8 mouse cellular contexts compared by ENCODE assay signal in the genomic region with DNA sequence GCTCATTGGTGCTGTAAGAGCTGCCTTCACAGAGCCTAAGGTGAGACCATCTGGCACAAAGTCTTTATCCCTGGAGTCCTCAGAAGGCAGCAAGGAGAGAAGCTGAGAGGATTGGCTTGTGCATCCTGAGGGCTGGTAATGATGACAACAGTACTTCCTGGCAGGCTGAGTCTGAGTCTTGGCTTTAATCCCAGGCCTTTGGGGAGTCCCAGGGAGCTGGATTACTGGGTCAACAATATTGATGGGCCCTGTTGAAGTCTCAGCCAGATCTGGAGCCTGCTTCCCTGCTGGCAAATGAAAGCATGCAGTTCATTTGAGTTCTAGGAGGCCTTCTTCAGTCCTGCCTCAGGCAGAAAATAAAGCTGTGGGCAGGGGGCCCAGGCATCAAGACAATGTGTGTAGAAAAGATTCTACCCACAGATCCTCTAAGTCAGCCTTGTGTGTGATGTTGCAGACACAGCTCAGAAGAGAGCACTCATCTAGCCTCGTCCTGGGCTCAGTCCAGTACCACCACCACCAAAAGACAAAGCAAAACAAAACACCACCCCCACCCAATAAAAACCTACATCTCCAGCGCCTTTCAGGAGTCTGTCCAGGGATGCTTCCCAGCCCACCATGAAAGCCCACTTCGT.
DNase-seq lines count a peak whose midpoint lies in the region; ATAC-seq lines count a peak whose summit lies in the region.
"Had no signal": no experiment of that assay in that cellular context is flagged by ENCODE, and none has a peak within 500 bp of the region (broad histone marks: within the 10 kb centered on the region; RNA-seq: fewer than 3 reads in every experiment).

No protein-coding gene starts in this region.

- 60% methylated on average over 3 of the region's 3 CpGs for WGBS in limb, embryonic 15.5 days
- 88% methylated on average over 3 of the region's 3 CpGs for WGBS in forebrain, embryonic 11.5 days

- no peak overlapping the region for H3K9ac ChIP-seq in limb, embryonic 15.5 days
- H3K9ac ChIP-seq in forebrain, embryonic 11.5 days (ENCODE audit: low read length): no peak overlapping the region
- H3K9ac ChIP-seq: heart, embryonic 15.5 days had no signal

- no peaks in the 10 kb centered on the region for H3K27me3 ChIP-seq in limb, embryonic 15.5 days
- no peaks in the 10 kb centered on the region for H3K27me3 ChIP-seq in forebrain, embryonic 11.5 days (ENCODE audit: control insufficient read depth, insufficient read depth, low read length)
- H3K27me3 ChIP-seq: heart, embryonic 15.5 days had no signal

- no peak overlapping the region for H3K4me3 ChIP-seq in limb, embryonic 15.5 days
- H3K4me3 ChIP-seq in forebrain, embryonic 11.5 days (ENCODE audit: low read depth, low read length): no peak overlapping the region
- H3K4me3 ChIP-seq: heart, embryonic 15.5 days had no signal

- no peaks in the 10 kb centered on the region for H3K36me3 ChIP-seq in limb, embryonic 15.5 days
- no peaks in the 10 kb centered on the region for H3K36me3 ChIP-seq in forebrain, embryonic 11.5 days (ENCODE audit: control insufficient read depth, insufficient read depth, low read length)
- H3K36me3 ChIP-seq: heart, embryonic 15.5 days had no signal

- H3K9me3 ChIP-seq in limb, embryonic 15.5 days: no peaks in the 10 kb centered on the region
- H3K9me3 ChIP-seq in forebrain, embryonic 11.5 days (ENCODE audit: control insufficient read depth, low read length): no peaks in the 10 kb centered on the region
- H3K9me3 ChIP-seq: heart, embryonic 15.5 days had no signal

- peak; percentile 45; the same call in 1 of the 2 replicates for ATAC-seq in limb, embryonic 15.5 days (ENCODE audit: insufficient number of reproducible peaks, low FRiP score, low TSS enrichment, low read depth)
- ATAC-seq in forebrain, embryonic 11.5 days (replicated peaks; ENCODE audit: low FRiP score): no peak

- DNase-seq in layer of hippocampus, postnatal 14 days (ENCODE audit: low spot score in 2 of 2): peak; percentile 17 to 52
- no peak for DNase-seq in layer of hippocampus, adult 18-20 months (ENCODE audit: low spot score in 2 of 2)
- DNase-seq in cerebellum, adult 9-10 months: peak; percentile 14
- DNase-seq in gastrocnemius, adult 18-20 months (ENCODE audit: low spot score): peak; percentile 16
- no peak for DNase-seq in thymus, postnatal 4 days
- DNase-seq in forebrain, embryonic 11.5 days (ENCODE audit: low spot score): no peak

- peak overlapping the region; percentile 57 for H3K27ac ChIP-seq in limb, embryonic 15.5 days
- H3K27ac ChIP-seq in forebrain, embryonic 11.5 days (ENCODE audit: low read depth, low read length): no peak overlapping the region
- H3K27ac ChIP-seq: heart, embryonic 15.5 days had no signal

- H3K4me2 ChIP-seq in limb, embryonic 15.5 days: no peak overlapping the region
- no peak overlapping the region for H3K4me2 ChIP-seq in forebrain, embryonic 11.5 days (ENCODE audit: low read depth, low read length, severe bottlenecking)
- H3K4me2 ChIP-seq: heart, embryonic 15.5 days had no signal

- H3K4me1 ChIP-seq in limb, embryonic 15.5 days: peaks cover 6% of the 10 kb centered on the region; the same call in 1 of the 2 replicates
- no peaks in the 10 kb centered on the region for H3K4me1 ChIP-seq in forebrain, embryonic 11.5 days (replicated peaks; ENCODE audit: control insufficient read depth, insufficient read depth, low read length)
- H3K4me1 ChIP-seq: heart, embryonic 15.5 days had no signal

Comparison
In these comparisons a context has a peak if more than half of its experiments do, and no peak if none do; other contexts are left out.
1. DNase-seq: peak in layer of hippocampus, postnatal 14 days (2 of 2), cerebellum, adult 9-10 months (single experiment) and gastrocnemius, adult 18-20 months (single experiment); none in layer of hippocampus, adult 18-20 months (0 of 2), thymus, postnatal 4 days (single experiment) and forebrain, embryonic 11.5 days (single experiment).